Mouse (Mus musculus) gastrocnemius, adult 2 months (tissue): Measurements from ENCODE around the gene Rorb. TPM values are rescaled to one million over a fixed set of nuclear protein-coding genes. Genes with fewer than 3 reads are reported as not detected.

Experiments
- DNase-seq: peaks from one replicate; pipeline ENCODE4 v3.0.0; 2022
- H3K27ac ChIP-seq: fragments of 200-600 bp; 2 replicates; pipeline ENCODE4 v1.8.1; 2022; ENCODE audit warnings: mild to moderate bottlenecking
- H3K4me3 ChIP-seq: fragments of 200-600 bp; 2 replicates; pipeline ENCODE4 v1.8.1; 2022; ENCODE audit warnings: mild to moderate bottlenecking, moderate library complexity
- CTCF ChIP-seq: fragments of 200-600 bp; IDR thresholded peaks from 2 replicates; pipeline ENCODE4 v1.8.1; 2022; ENCODE audit warnings: antibody characterized with exemption, mild to moderate bottlenecking, moderate library complexity
- intact Hi-C: fragments of 180-260 bp; cut with DNase I; formaldehyde crosslinking; loops from one replicate; pipeline ENCODE4 v1.15.1; 2025
- total RNA-seq, 2 experiments: library from RNA; stranded (reverse); gene quantifications; 2 replicates each; pipeline ENCODE4 v1.2.3; 2021

The Rorb gene
- total RNA-seq, 2 experiments from 2014 or later, result 0.08 to 0.22 TPM

DNA sequence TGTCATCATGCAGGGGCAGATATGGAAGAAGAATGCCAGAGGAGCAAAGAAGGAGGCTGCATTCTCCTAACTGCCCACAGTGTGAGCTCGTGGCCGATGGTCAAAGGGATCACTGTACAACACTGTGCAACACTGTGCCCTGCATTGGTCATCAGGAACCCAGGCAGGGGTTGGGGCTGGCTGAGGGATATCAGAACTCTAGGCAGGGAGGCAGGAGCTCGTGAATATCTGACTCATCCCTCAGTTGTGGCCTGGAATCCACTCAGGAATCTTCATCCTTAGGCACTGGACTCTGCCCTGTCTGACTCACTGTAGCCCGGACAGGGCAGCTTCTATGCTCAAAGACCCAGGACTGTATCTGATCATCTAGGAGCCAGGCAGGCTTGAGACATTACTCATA lies 220.8 kb downstream of the Rorb start:
- H3K27ac ChIP-seq, result no peak overlapping the region
- intact Hi-C loops, result no loop called here
- DNase-seq, result no peak
- no peak overlapping the region for H3K4me3 ChIP-seq
- no peak for TF ChIP-seq CTCF

DNA sequence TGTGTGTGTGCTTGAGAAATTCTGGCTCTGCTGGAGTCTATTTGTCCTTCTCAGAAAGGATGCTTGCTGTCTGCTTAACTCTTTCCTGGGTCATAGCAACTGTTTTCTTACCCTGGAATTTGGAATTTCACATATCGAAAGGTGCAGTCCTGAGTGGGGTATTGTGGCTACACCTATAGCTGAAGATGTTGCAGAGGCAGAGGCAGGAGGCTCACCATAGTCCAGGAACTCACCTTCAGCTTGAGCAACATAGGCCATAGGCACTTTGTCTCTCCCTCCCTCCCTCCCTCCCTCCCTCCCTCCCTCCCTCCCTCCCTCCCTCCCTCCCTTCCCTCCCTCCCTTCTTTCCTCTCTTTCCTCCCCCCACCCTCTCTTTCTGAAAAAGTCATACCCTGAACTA lies 221.4 kb downstream of the Rorb start:
- Histone ChIP-seq H3K4me3 (no peak overlapping the region), H3K27ac (no peak overlapping the region)
- intact Hi-C loops, result no loop called here
- no peak for TF ChIP-seq CTCF
- no peak for DNase-seq

DNA sequence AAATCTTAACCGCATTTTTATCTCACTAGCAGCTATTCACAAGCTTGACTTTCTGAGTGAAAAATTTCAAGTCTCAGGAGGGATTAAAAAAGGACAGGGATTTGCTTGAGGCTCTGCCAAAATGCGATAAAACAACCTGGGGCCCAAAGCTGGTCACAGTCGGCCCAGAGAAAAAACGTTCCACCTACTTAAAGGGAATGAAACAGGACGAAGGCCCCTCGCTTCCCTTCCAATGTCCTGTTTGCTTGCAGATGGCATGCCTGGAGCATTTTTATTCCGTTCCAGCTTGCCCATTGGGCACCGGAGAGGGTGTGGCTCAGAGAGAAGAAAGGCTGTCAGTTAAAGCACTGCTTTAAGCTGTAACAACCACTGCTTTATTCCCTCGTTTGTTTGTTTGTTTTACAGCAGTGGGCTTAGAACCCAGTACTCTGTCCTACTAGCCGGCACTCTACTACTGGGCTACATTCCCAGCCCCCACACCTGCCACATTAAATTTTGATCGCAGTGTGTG lies 221.8 kb downstream of the Rorb start:
- no peak for TF ChIP-seq CTCF
- intact Hi-C loops, result no loop called here
- Histone ChIP-seq H3K4me3 (peak overlapping the region; percentile 53), H3K27ac (no peak overlapping the region)
- no peak for DNase-seq

- intact Hi-C loops, result no loop called here
- DNase-seq, result no peak
- no peak overlapping the region for H3K27ac ChIP-seq
- H3K4me3 ChIP-seq, result peak overlapping the region; percentile 53
- TF ChIP-seq CTCF, result no peak
Observed at GRCm38 (mm10) chr19:18888491-18889116, 222.4 kb downstream of the Rorb start.

- Histone ChIP-seq H3K27ac (no peak overlapping the region), H3K4me3 (no peak overlapping the region)
- intact Hi-C loops, result no loop called here
- no peak for DNase-seq
- TF ChIP-seq CTCF, result no peak
Observed at GRCm38 (mm10) chr19:18887646-18888407, 223.2 kb downstream of the Rorb start.

DNA sequence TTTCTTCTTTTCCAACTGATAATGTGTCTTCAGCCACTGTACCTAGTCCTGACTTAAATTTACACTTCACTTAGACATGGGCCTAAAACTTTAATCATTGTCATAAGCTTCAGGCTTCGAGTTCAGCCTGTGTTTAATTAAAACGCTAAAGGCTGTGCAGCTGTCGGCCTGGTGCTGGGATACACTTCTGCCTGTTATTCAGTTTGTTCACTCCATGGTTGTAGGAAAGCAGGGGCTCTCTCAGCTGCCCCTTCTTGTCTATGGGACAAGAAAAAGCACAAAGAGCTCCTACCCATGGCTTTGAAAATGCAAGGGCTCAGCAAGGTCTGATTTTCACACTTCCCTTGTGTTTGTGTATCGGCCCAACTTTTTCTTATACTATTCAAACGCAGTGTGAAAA lies 229.8 kb downstream of the Rorb start:
- intact Hi-C loops, result no loop called here
- H3K4me3 ChIP-seq, result no peak overlapping the region

More for the DNA sequence above, 229.8 kb downstream of the Rorb start:
- no peak overlapping the region for H3K27ac ChIP-seq
- no peak for TF ChIP-seq CTCF
- no peak for DNase-seq
